Mouse (Mus musculus) cerebellum, adult 18-20 months (tissue): ENCODE results near the gene Pdf.

ENCODE experiments used
- DNase-seq, 2 experiments: peaks; one replicate each; pipeline ENCODE4 v3.0.0; 2021

The Pdf gene

GRCm38 (mm10) chr8:107048061-107048941 is at the start of gene Pdf:
Gene Pdf (minus strand): TSS chr8:107048614.
- peak; percentile 85 to 86 for DNase-seq

- peak; percentile 94 to 98 for DNase-seq
Observed at GRCm38 (mm10) chr8:107096366-107097036, 48.1 kb upstream of the Pdf start, which contains the start of gene Terf2. Gene Terf2 (minus strand): TSS chr8:107096547.

- DNase-seq, result no peak
Observed at GRCm38 (mm10) chr8:107095717-107096365, 47.4 kb upstream of the Pdf start.

DNA sequence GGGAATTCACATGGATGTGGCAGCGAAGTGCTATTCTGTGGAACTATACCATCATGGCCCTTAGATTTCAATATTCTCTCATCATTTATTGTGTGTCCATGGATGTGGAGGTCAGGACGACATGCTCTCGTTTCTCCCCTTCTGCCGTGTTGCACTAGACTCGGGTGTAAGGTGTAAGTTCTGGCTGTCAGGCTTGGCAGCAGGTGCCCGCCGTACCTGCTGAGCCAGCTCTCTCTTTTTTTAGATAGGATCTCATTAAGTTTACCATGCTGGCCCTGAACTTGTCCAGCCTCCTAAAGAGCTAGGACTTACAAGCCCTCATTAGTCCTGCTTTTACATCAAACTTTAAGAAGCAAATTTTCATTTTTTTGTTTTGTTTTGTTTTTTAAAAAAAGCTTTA is 42.1 kb upstream of the Pdf start:
- DNase-seq, result no peak

DNA sequence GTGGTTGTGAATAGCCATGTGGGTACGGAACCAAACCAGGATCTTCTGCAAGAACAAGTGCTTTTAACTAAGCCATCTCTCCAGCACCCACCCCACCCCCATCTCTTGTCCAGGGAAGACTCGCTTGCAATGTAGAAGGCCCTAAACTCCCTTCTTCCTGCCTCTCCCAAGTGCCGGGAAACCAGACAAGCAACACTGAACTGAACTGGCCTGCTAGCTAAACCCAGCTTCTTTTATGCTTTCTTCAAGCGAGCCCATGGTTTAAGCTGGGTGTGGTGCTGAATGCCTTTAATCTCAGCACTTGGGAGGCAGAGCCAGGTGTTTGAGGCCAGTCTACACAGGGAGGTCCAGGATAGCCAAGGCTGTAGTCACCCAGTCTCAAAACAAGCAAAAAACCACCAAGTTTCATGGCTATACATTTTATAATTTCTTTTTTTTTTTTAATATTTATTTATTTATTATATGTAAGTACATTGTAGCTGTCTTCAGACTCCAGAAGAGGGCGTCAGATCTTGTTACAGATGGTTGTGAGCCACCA is 40.2 kb upstream of the Pdf start:
- DNase-seq, result no peak

GRCm38 (mm10) chr8:107086018-107086417 is 37.6 kb upstream of the Pdf start:
- no peak for DNase-seq

DNA sequence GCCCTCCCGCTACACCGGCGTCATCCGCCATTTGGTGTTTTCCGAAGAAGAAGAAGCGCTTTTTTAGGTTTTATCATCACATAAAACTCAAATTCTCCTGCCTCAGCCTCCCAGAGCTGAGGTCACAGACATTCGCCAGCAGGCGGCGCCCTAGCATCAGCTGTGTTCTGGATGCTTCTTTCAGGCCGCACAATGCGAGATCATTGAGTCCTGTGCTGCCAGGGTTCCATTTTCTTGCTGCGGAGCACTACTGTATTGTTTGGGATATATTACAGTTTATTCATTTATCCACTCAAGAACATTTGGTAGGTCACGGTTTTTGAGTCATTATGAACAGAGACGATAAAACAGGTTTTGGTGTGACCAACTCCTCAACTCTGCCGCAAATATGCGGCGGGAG is 36.9 kb upstream of the Pdf start:
- no peak for DNase-seq

GRCm38 (mm10) chr8:107076239-107076888 is 27.9 kb upstream of the Pdf start:
- DNase-seq, result no peak

DNA sequence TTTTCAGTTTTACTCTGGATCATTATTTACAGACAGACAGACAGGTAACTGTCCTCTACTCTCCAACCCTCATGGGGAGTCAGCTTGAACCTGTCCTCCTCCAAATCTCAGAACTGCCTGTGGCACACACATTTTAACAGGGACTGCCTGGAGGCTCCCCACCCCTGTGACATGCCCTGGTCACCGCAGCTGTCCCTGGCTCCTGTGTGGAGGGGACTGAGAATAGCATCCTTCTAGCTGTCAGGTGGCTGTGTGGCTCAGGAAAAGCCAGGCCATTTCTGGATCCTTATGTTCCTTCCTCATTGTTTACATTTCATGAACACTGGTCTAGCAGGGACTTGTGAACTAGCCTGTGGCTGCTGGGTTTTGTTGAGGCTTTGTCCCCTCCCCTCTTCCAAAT is 25.7 kb upstream of the Pdf start:
- DNase-seq, result no peak

DNA sequence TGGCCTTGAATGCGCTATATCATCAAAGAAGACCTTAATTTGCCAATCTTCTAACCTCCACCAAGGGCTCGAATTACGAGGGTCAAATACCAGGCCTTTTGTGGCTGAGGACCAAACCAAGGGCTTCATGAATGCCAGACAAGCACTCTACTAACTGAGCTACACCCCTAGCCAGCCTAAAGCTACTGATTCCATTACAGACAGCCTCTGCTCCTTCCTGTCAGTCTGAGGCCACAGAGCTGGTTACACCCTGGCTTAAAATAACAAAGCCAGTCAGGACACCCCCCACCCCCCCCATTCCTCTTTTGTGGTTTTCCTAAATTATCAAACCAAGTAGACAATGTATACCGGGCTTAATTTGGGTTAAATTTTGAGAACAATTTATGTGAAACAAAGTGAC is 25.3 kb upstream of the Pdf start:
- no peak for DNase-seq

- DNase-seq, result no peak
Observed at GRCm38 (mm10) chr8:107065511-107066496, 17.4 kb upstream of the Pdf start, which contains the start of gene Tmed6. Gene Tmed6 (minus strand): TSS chr8:107065644.

DNA sequence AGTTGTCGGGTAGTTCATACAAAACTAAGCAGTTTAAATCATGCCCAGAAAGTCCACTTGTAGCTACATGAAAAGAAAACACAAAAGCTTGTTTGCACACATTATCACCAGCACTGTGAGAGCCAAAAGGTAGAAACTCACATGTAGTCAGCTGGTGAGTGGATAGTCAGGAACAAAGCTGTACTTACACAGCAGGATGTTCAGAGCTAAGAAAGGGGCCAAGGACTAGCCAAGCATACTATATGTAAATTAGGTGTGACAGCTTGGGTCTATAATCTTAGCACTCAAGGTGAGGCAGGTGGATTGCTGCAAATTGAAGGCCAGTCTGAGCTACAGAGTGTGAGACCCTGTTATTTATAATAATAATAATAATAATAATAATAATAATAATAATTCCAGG is 14.2 kb upstream of the Pdf start:
- no peak for DNase-seq

GRCm38 (mm10) chr8:107056973-107057369 is 8.6 kb upstream of the Pdf start:
- no peak for DNase-seq

DNA sequence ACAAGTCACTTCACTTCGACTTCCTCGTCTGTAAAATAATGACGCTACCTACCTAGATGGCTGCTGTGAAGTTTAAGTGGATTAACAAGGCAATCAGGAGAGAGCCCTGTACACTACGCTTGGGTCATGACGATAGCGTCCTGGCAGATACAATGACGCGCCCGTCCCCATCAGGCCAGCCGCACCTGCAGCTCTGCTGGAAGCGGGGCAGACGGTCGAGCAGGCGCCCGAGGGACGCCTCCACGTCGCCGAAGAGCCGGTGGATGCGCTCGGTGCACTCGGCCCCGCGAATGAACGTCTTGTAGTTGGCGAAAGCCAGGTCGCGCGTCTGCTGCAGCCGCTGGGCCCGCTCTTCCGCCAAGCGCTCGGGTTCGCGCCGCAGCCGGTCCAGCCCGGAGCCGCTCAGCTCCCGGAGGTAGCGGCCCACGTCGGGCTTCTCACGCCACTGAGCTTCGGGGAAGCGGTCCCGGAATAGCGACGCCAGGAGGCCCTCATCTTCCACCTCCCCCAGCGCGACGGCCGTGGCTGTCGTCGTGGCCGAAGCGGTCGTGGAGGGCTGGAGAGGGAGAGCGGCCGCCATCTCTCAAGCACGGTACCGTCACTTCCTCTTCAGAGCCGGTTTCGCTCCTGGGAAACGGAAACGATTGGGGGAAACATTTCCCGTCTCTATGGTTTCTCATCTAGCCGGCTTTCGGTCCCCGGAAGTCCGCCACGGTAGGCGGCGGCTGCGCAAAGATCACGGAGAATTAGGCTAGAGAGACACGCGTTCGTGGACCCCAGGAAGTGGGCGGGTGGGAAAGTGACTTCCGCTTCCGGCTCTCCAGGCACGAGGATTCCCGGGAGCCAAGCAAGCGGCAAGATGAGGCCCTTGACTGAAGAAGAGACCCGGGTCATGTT is 7.9 kb upstream of the Pdf start, which contains the start of the genes Cog8 and Nip7:
Gene Cog8 (minus strand): TSS at position 614 of the 897 bp plus-strand sequence.
Gene Nip7 (plus strand): TSS at position 802 of the 897 bp plus-strand sequence.
- DNase-seq, result peak; percentile 96 to 98

DNA sequence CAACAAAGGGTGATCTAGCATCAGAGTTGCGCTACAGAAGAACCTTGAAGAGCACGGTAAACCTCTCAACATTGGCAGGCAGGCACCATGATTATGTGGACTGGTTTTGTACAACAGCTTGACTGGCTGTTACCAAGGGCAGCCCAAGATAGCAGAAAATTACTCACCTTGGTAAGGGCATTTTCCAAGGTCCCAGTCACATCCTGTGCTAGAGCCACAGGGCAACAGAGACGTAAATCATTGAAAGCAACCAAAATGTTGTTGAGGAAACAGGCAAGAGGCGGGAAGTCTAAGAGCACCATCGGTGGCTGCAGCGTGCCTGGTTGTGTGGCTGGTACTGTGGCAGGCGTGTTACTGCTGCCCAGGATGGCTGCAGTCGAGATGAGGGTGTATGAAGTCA is 3.6 kb upstream of the Pdf start:
- no peak for DNase-seq

GRCm38 (mm10) chr8:107049480-107049879 is 1.1 kb upstream of the Pdf start:
- no peak for DNase-seq

GRCm38 (mm10) chr8:107046976-107047375 is 1.4 kb downstream of the Pdf start:
- no peak for DNase-seq

DNA sequence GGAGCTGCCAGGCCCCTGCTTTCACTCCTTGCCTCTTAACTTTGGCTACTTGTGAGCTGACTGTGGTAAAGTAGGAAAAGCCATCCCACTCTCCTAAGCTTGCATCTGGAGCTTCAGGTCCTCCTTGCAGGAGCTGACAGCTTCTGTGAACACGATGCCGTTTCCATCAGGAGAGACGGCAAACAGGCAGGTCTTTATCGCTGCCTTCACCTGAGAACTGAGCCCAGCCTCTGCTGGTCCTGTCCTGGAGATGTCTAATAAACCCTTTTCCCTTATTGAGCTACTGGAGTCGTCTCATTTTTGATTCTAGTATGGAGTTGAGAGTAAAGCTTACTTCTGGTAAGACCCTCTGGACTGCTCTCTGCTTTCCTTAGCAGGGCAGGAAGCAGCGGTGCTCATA is 2.9 kb downstream of the Pdf start:
- no peak for DNase-seq

- DNase-seq, result no peak
Observed at GRCm38 (mm10) chr8:107040632-107041031, 7.8 kb downstream of the Pdf start.

GRCm38 (mm10) chr8:107036626-107037025 is 11.8 kb downstream of the Pdf start:
- DNase-seq, result no peak
